Mouse (Mus musculus) ovary, adult 18-20 months (tissue): ENCODE data around the gene Mettl16.

Experiments used
- DNase-seq: peaks from one replicate; pipeline ENCODE4 v3.0.0; 2022; ENCODE audit warnings: low spot score, mixed read lengths

Mettl16 gene

GRCm38 (mm10) chr11:74792874-74793273, 22.2 kb downstream of the Mettl16 start:
- DNase-seq, result no peak

DNA sequence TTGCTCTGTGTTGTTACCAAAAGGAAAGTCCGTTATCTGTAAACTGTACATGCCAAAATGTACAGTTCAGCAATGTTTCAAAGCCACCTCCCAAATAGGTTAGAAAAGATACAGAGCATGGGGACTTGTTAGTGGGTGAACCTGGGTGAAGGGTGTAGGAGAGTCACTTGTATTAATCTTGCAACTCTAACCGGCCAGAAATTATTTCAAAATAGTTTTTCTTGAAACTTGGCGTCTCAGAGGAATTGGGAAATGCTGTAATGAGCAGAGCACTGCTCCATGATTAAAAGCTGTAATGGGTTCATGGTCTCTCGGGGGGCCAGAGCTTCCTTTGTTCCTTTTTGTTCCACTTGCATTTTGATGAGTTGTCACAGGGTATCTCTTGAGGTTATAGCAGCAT, 30.0 kb downstream of the Mettl16 start:
- DNase-seq, result no peak

- no peak for DNase-seq
These were observed 33.5 kb downstream of the Mettl16 start for GRCm38 (mm10) chr11:74804081-74804627.

DNA sequence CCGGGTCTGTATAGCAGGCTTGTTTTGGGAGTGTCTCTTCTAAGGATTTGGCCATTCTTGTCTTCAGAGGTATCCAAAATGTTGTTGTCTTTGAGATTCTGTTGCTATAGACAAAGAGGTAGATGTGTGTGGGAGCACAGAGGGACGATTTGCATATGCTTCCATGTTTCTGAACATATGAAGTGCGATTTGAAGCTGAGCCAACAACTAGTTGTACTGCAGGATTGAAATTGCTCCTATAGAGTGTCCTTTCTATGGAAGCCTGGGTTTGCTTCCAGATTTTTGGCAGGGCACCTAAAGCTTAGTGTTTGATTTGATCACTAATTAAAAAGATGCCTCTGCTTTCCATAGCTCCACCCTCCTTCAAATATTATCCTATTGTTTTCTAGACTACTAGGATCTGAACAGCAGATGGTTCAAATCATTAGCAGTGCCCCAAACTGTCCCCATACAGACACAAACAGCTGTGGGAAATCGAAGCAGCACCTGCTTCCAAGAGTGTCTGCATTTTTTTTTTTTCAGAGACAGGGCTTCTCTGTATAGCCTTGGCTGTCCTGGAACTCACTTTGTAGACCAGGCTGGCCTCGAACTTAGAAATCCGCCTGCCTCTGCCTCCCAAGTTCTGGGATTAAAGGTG, 36.7 kb downstream of the Mettl16 start:
- no peak for DNase-seq

DNA sequence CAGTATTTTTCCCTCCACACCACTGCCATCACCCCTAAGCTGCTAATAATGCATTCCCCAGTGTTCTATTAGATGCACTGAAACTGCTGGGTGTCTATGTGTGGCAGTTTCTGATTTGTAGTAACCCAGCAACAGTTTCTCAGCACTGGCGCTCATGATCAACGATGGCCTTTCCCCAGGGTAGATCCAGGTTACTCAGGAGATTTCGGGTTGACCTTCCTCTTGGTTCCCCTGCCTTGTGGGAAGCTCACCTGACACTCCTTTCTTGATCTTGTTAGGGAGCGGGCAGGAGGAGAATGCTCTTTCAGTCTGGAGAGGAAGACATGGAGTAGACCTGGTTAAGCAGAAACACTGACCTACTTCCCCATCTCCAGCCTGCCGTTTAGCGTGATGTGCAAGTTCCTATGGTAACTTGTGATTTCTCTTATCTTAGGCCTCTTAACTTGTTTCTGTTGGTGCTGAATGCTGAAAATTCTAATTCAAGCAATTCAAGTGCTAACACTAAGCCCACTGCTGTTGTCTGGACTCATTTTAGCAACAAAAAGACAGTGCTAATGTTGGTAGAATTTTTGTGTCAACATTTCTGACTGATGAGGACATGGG, 37.7 kb downstream of the Mettl16 start:
- DNase-seq, result no peak

GRCm38 (mm10) chr11:74810134-74810533, 39.5 kb downstream of the Mettl16 start:
- DNase-seq, result no peak

GRCm38 (mm10) chr11:74811027-74811426, 40.4 kb downstream of the Mettl16 start:
- peak; percentile 24 for DNase-seq

DNA sequence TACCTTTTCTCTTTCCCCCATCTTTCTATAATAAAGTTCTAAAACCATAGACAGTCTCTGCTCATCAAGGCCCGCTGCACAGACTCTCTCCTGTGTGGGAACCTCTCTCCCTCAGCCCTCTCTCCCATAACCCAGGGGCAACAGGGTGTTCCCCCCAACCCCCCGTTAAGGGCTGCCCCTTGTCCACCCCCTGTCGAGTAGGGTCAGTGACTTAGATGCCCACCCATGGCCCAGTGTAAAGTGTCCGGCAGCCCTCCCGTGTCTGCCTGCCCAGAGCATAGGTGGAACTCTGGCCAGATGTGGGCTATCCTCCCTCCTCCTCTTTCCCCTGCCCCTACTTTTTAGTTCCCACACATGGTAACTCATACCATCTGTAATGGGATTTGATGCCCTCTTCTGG, 40.9 kb downstream of the Mettl16 start:
- no peak for DNase-seq

GRCm38 (mm10) chr11:74815795-74816194, 45.2 kb downstream of the Mettl16 start:
- DNase-seq, result no peak

- DNase-seq, result no peak
These were observed 50.3 kb downstream of the Mettl16 start for GRCm38 (mm10) chr11:74820921-74821320.

GRCm38 (mm10) chr11:74821463-74821862, 50.8 kb downstream of the Mettl16 start:
- DNase-seq, result no peak

DNA sequence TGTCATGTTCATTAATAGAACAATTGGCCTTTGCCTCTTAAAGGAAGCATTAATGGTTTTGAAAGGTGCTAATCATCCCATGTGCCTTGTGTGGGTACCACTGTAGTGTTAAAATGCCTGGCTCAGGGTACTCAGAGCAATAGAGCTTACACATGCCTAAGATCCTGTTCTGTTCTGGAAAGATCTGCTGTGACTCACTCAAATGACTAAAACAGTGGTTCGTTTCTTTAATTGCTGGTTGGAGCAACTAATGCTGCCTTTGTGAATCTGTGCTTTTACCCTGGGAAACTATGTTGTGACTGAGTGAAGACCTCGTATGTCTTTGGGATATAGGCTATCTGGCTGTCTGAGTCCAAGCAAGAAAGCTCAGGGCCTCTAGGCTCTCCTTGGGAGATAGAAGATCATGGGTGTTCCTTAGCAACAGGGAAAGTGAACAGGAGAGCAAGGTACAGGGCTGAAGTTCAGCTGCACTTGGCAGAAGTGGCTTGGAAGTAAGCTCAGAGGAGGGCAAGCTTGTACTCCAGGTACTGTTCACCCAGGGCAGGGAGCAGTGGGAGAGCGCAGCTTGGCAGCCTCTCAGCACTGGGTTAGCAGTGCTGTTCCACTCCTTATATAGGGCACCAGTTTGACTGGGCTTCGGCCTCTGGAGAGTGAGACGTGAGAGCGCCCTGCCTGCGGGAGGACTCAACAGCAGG, 52.3 kb downstream of the Mettl16 start:
- no peak for DNase-seq

GRCm38 (mm10) chr11:74826151-74826550, 55.5 kb downstream of the Mettl16 start:
- no peak for DNase-seq

DNA sequence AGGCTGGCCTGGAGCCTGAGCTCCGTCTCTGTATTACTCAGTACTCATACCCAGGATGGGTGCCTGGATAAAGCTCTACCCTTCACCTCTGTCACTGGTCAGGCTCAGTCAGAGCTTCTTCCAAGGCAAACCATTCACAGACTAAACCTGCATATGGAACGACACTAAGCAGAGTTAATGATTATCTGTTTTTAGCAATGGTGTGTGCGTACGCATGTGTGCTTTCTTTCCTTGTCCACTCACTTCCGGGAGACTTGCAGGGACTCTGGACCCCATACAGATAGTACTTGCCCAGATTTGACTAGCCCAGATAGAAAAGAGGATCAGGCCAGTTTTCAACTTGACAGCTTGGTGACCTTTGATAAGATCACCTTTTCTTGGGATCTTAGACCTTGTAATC, 56.1 kb downstream of the Mettl16 start:
- DNase-seq, result no peak

- DNase-seq, result no peak
These were observed 57.3 kb downstream of the Mettl16 start for GRCm38 (mm10) chr11:74827791-74828403.

DNA sequence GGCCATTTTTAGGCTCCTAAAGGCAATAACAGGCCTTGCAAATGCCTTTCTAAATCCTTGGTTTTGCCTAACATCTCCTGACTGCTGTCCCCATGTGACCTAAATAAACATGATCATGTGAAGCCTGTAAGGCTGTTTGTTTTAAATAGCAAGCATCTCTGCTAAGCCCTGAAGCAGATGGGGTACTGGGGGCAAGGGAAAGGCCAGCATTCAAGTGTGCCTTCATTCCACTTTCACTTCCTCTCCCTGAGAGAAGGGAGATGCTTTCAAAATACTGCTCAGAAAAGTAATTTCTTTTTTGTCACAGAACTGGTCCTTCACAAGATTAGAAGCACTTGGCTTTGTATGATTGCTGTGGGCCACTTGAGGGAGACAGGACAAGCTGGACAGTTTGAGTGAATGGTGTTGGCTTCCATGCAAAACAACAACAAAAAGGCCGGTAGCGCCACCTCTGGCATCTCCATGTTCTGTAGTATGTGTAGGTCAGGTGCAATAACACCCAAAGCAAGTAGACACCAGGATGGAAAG, 57.8 kb downstream of the Mettl16 start:
- no peak for DNase-seq

GRCm38 (mm10) chr11:74828965-74829550, 58.4 kb downstream of the Mettl16 start:
- no peak for DNase-seq

GRCm38 (mm10) chr11:74829812-74830211, 59.2 kb downstream of the Mettl16 start:
- DNase-seq, result peak; percentile 80

DNA sequence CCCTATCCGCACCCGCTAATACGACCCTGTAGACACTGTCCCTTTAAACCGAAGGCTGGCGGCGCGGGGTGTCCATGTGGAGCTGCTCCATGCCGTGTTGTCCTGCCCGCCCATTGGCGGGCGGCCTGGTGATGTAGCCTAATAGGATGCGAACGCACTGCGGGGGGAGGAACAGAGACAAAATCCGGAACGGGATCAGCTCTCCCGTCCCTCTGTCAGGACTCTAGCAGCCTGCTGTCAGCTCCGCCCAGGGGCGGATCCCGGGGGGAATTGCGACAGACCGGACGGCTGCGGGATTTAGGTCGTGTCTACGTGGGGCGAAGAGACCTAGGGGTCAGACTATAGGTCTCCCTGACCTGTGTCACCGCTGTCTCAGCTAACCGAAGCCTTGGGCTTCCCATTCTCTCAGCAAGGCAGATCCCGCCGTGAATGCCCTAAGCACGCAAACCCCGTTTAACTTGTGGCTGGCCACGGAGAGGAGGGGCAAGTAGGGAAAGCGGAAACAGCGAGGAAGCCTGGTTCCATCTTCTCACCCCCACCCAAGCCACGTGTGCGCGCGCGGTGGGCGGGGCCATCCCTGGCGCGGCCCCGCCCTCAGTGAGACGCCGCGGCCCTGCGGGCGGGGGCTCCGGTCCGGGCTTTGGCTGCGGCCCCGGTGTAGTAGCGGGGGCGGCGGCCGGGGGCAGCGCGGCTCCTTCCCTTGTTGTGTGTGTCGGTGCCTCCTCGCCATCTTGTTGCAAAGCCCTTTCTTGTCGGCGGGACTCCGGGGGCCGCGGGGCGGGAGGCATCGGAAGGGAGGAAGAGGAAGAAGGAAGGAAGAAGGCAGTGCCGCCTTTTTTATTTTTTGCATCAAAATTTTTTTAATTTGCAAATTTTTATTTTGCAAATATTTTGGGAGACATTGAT, 59.9 kb downstream of the Mettl16 start, which contains the start of gene Mnt:
Gene Mnt (plus strand): TSS at position 665 of the 906 bp plus-strand sequence.
- peak; percentile 100 for DNase-seq

DNA sequence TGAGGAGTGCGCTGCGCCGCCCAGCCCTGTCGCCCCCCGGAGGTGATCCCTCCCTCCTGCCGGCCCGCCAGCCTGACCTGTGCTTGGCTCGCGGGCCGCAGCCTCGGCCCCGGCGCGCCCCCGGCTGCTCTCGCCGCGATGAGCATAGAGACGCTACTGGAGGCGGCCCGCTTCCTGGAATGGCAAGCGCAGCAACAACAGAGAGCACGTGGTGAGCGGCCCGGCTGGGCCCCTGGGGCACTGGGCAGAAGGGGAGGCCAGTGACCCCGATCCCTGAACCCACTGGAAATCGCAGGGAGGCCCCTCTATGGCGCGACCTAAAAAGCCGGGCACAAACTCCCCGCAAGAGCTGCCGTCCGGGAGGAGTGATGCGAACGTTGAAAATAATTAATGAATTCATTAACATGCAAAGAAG, 60.6 kb downstream of the Mettl16 start:
- no peak for DNase-seq
